Mouse (Mus musculus) stomach, postnatal 0 days (tissue): ENCODE data around the gene Srgn.

Experiments
- CTCF ChIP-seq: IDR thresholded peaks from 2 replicates; pipeline ENCODE4 v1.5.1; 2016; ENCODE audit warnings: antibody characterized with exemption, low read depth, mild to moderate bottlenecking, moderate library complexity
- EP300 ChIP-seq: optimal IDR thresholded peaks from 2 replicates; pipeline ENCODE3; 2016; ENCODE audit warnings: antibody characterized with exemption

GRCm38 (mm10) chr10:62507071-62507470, 20.2 kb downstream of the Srgn start:
- no peak for TF ChIP-seq CTCF
- no peak for TF ChIP-seq EP300
